Mouse (Mus musculus) myocyte (in vitro differentiated cells): ENCODE data around the gene Kif6. TPM values are rescaled to one million over a fixed set of nuclear protein-coding genes. Genes with fewer than 3 reads are reported as not detected.
A peak's percentile ranks its signal among the peaks of the same experiment; 100 is the strongest.

Experiments
- H3K27me3 ChIP-seq: one replicate; pipeline ENCODE4 v1.6.1; 2011; ENCODE audit not compliant: control insufficient read depth, insufficient read depth, insufficient read length
- H3K36me3 ChIP-seq: one replicate; pipeline ENCODE4 v1.6.1; 2011; ENCODE audit not compliant: control insufficient read depth, insufficient read depth
- H3K4me2 ChIP-seq: one replicate; pipeline ENCODE4 v1.6.1; 2011; ENCODE audit warnings: low read depth, control low read depth
- H3K4me3 ChIP-seq: one replicate; pipeline ENCODE4 v1.5.1; 2011; ENCODE audit warnings: mild to moderate bottlenecking, control low read depth, moderate library complexity
- H3K79me2 ChIP-seq: one replicate; pipeline ENCODE4 v1.6.1; 2011; ENCODE audit not compliant: control insufficient read depth, insufficient read depth
- H3ac ChIP-seq: one replicate; pipeline ENCODE4 v1.6.1; 2011; ENCODE audit not compliant: control insufficient read depth, insufficient read length
- CEBPB ChIP-seq: IDR thresholded peaks from 2 replicates; pipeline ENCODE4 v1.6.1; 2011; ENCODE audit warnings: mild to moderate bottlenecking, moderate library complexity; ENCODE audit not compliant: poor library complexity, insufficient read depth, severe bottlenecking
- E2F4 ChIP-seq: IDR thresholded peaks from one replicate; pipeline ENCODE4 v1.6.1; 2011; ENCODE audit warnings: mild to moderate bottlenecking, control low read depth, moderate library complexity; ENCODE audit not compliant: insufficient read depth
- MAX ChIP-seq: IDR thresholded peaks from one replicate; pipeline ENCODE4 v1.6.1; 2011; ENCODE audit warnings: low read depth, mild to moderate bottlenecking, control low read depth
- MYOD1 ChIP-seq, 3 experiments: IDR thresholded peaks; one replicate each; pipeline ENCODE4 v1.6.1; 2011; ENCODE audit warnings: control low read depth in 2 of 3, low read depth in 2 of 3, mild to moderate bottlenecking in 2 of 3, moderate library complexity in 1 of 3; ENCODE audit not compliant: insufficient read length in 2 of 3, control insufficient read depth in 1 of 3
- MYOG ChIP-seq, 3 experiments: IDR thresholded peaks; one replicate each; pipeline ENCODE4 v1.6.1; 2011; ENCODE audit warnings: control low read depth in 2 of 3, low read depth in 2 of 3, mild to moderate bottlenecking in 2 of 3; ENCODE audit not compliant: insufficient read length in 2 of 3, control insufficient read depth in 1 of 3, insufficient read depth in 1 of 3
- POLR2A ChIP-seq: IDR thresholded peaks from one replicate; pipeline ENCODE4 v1.6.1; 2011; ENCODE audit warnings: low read depth, mild to moderate bottlenecking, control low read depth, moderate library complexity; ENCODE audit not compliant: insufficient read length
- POLR2AphosphoS2 ChIP-seq: IDR thresholded peaks from one replicate; pipeline ENCODE4 v1.6.1; 2011; ENCODE audit warnings: low read depth, control low read depth; ENCODE audit not compliant: insufficient read length
- REST ChIP-seq: IDR thresholded peaks from one replicate; pipeline ENCODE4 v1.6.1; 2011; ENCODE audit warnings: mild to moderate bottlenecking, control low read depth, moderate library complexity; ENCODE audit not compliant: insufficient read depth, insufficient read length
- SRF ChIP-seq: IDR thresholded peaks from one replicate; pipeline ENCODE4 v1.6.1; 2011; ENCODE audit warnings: low read depth; ENCODE audit not compliant: control insufficient read depth, insufficient read length
- TCF12 ChIP-seq: IDR thresholded peaks from one replicate; pipeline ENCODE4 v1.6.1; 2011; ENCODE audit warnings: mild to moderate bottlenecking, control low read depth; ENCODE audit not compliant: poor library complexity, insufficient read depth, severe bottlenecking
- TCF3 ChIP-seq: IDR thresholded peaks from one replicate; pipeline ENCODE4 v1.6.1; 2011; ENCODE audit warnings: low read depth, control low read depth; ENCODE audit not compliant: insufficient read length
- USF1 ChIP-seq: IDR thresholded peaks from one replicate; pipeline ENCODE4 v1.6.1; 2011; ENCODE audit warnings: low read depth, mild to moderate bottlenecking, control low read depth, moderate library complexity
- polyA plus RNA-seq: library from polyadenylated mRNA; unstranded; fragments of >200 nt; fragmentation: generic; extraction: Trizol; gene quantifications from one replicate; pipeline ENCODE4 v1.2.1, GENCODE M21; 2012; ENCODE audit warnings: missing spikeins

Gene Kif6
- polyA plus RNA-seq, 1 experiment = 0.07 TPM

GRCm38 (mm10) chr17:49750889-49751324 is 136.0 kb downstream of the Kif6 start:
- H3K27me3 ChIP-seq = no peaks in the 10 kb centered on the region
- H3K79me2 ChIP-seq = no peaks in the 10 kb centered on the region
- no peak for TF ChIP-seq SRF
- TF ChIP-seq TCF12 = no peak
- TF ChIP-seq TCF3 = no peak
- TF ChIP-seq POLR2AphosphoS2 = no peak
- no peak for TF ChIP-seq REST
- TF ChIP-seq MYOD1 (IDR thresholded peaks at IDR 0.05; ENCODE audit: control insufficient read depth in 1 of 3, insufficient read length in 2 of 3, low read depth in 2 of 3) = no peak
- no peak for TF ChIP-seq CEBPB
- no peak overlapping the region for H3K4me2 ChIP-seq
- no peaks in the 10 kb centered on the region for H3K36me3 ChIP-seq
- H3K4me3 ChIP-seq = no peak overlapping the region
- no peak overlapping the region for H3ac ChIP-seq

- H3K4me3 ChIP-seq = no peak overlapping the region
- H3K36me3 ChIP-seq = no peaks in the 10 kb centered on the region
- no peaks in the 10 kb centered on the region for H3K27me3 ChIP-seq
- H3ac ChIP-seq = no peak overlapping the region
- no peaks in the 10 kb centered on the region for H3K79me2 ChIP-seq
- TF ChIP-seq TCF12 (no peak), MYOG (IDR thresholded peaks at IDR 0.05; ENCODE audit: control insufficient read depth in 1 of 3, insufficient read depth in 1 of 3, insufficient read length in 2 of 3, low read depth in 2 of 3) (peak in 1 of 3 experiments; percentile 55), USF1 (no peak), MYOD1 (IDR thresholded peaks at IDR 0.05; ENCODE audit: control insufficient read depth in 1 of 3, insufficient read length in 2 of 3, low read depth in 2 of 3) (no peak), CEBPB (no peak)
- no peak overlapping the region for H3K4me2 ChIP-seq
These were observed 138.9 kb downstream of the Kif6 start for GRCm38 (mm10) chr17:49753874-49754273.

- Histone ChIP-seq H3ac (no peak overlapping the region), H3K27me3 (no peaks in the 10 kb centered on the region), H3K79me2 (no peaks in the 10 kb centered on the region), H3K4me3 (no peak overlapping the region), H3K36me3 (no peaks in the 10 kb centered on the region), H3K4me2 (no peak overlapping the region)
- TF ChIP-seq USF1 (no peak), TCF12 (no peak), REST (no peak), CEBPB (no peak)
These were observed 141.9 kb downstream of the Kif6 start for GRCm38 (mm10) chr17:49756862-49757261.

GRCm38 (mm10) chr17:49759047-49759446 is 144.1 kb downstream of the Kif6 start:
- no peaks in the 10 kb centered on the region for H3K79me2 ChIP-seq
- H3K36me3 ChIP-seq = no peaks in the 10 kb centered on the region
- H3ac ChIP-seq = no peak overlapping the region
- no peak overlapping the region for H3K4me2 ChIP-seq
- H3K4me3 ChIP-seq = no peak overlapping the region
- TF ChIP-seq CEBPB (no peak), E2F4 (no peak), MAX (no peak), TCF12 (no peak), REST (no peak), POLR2AphosphoS2 (no peak), SRF (no peak), MYOD1 (IDR thresholded peaks at IDR 0.05; ENCODE audit: control insufficient read depth in 1 of 3, insufficient read length in 2 of 3, low read depth in 2 of 3) (no peak), POLR2A (no peak), MYOG (IDR thresholded peaks at IDR 0.05; ENCODE audit: control insufficient read depth in 1 of 3, insufficient read depth in 1 of 3, insufficient read length in 2 of 3, low read depth in 2 of 3) (no peak), TCF3 (no peak), USF1 (no peak)
- H3K27me3 ChIP-seq = no peaks in the 10 kb centered on the region

DNA sequence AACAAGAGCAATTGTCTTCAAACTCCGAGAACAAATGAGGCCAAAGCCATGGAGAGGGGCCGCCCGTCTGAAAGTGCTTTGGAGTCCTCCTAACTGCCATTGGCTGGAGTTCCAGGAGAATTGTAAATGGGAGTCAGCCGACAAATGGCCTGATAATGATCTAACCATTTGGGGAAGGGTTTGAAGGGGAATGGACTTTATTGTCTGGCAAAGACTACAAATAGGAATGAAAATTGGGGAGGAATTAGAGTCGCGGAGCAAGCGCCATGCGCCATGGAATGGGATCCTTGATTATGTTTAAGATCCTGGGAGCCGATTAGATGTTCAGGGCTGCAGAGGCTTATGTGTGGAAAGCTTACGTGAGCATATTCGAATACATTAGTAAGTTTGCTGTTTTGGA is 146.3 kb downstream of the Kif6 start:
- no peaks in the 10 kb centered on the region for H3K36me3 ChIP-seq
- H3K27me3 ChIP-seq = no peaks in the 10 kb centered on the region
- no peak for TF ChIP-seq MAX
- TF ChIP-seq REST = no peak
- no peak for TF ChIP-seq SRF
- no peak for TF ChIP-seq E2F4
- no peak for TF ChIP-seq CEBPB
- no peak for TF ChIP-seq POLR2AphosphoS2
- TF ChIP-seq TCF3 = no peak
- TF ChIP-seq MYOD1 (IDR thresholded peaks at IDR 0.05; ENCODE audit: control insufficient read depth in 1 of 3, insufficient read length in 2 of 3, low read depth in 2 of 3) = no peak
- TF ChIP-seq USF1 = no peak
- TF ChIP-seq MYOG (IDR thresholded peaks at IDR 0.05; ENCODE audit: control insufficient read depth in 1 of 3, insufficient read depth in 1 of 3, insufficient read length in 2 of 3, low read depth in 2 of 3) = no peak
- no peak for TF ChIP-seq POLR2A
- no peak for TF ChIP-seq TCF12
- no peaks in the 10 kb centered on the region for H3K79me2 ChIP-seq
- H3K4me3 ChIP-seq = no peak overlapping the region
- no peak overlapping the region for H3ac ChIP-seq
- H3K4me2 ChIP-seq = no peak overlapping the region
